In the genomic region with DNA sequence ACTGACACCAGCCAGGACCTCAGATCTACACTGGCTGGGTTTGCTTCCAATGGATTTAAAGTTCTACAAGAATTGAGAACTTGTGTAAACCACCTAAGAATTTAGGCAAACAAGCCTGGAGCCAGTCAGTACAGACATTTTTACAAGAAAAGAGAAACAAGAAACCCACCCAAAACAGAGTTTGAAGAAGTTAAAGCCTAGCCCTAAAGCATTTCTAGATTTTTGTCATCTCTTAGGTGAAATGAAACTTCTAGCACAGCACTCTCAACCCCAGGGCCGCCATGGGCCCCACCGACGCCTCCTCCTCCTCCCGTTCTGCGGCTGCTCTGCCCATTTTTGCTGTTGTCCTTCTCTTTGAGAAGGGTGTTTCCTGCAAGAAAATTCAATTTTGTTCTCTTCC, we compare ENCODE assay signal across 19 mouse cellular contexts. TPM values are rescaled to one million over a fixed set of nuclear protein-coding genes. Genes with fewer than 3 reads are reported as not detected.
"Had no signal": no experiment of that assay in that cellular context is flagged by ENCODE, and none has a peak within 500 bp of the region (broad histone marks: within the 10 kb centered on the region; RNA-seq: fewer than 3 reads in every experiment).

No protein-coding gene starts in this region.

- H3K9ac ChIP-seq: liver, embryonic 14.5 days; midbrain, embryonic 13.5 days; midbrain, embryonic 15.5 days; neural tube, embryonic 12.5 days; stomach, embryonic 15.5 days had no signal

- H3K27me3 ChIP-seq: megakaryocyte, embryonic 14.5 days; midbrain, embryonic 13.5 days; midbrain, embryonic 15.5 days; neural tube, embryonic 12.5 days; stomach, embryonic 15.5 days had no signal

- H3K36me3 ChIP-seq: midbrain, embryonic 15.5 days had no signal

- H3K4me3 ChIP-seq: megakaryocyte, embryonic 14.5 days; midbrain, embryonic 13.5 days; midbrain, embryonic 15.5 days; neural tube, embryonic 12.5 days; stomach, embryonic 15.5 days had no signal

- DNase-seq: lung, adult 2 months; lung, postnatal 36 days; right cerebral cortex, postnatal 14 days; thymus, adult 2 months; thymus, postnatal 25 days; thymus, postnatal 4 days had no signal

- H3K9me3 ChIP-seq: megakaryocyte, embryonic 14.5 days; midbrain, embryonic 13.5 days; midbrain, embryonic 15.5 days; neural tube, embryonic 12.5 days; stomach, embryonic 15.5 days had no signal

- H3K4me1 ChIP-seq: midbrain, embryonic 15.5 days; stomach, embryonic 15.5 days had no signal

- H3K27ac ChIP-seq: liver, embryonic 14.5 days; macrophage; midbrain, embryonic 13.5 days; midbrain, embryonic 15.5 days; neural tube, embryonic 12.5 days; stomach, embryonic 15.5 days; stomach, postnatal 0 days had no signal

- ATAC-seq: midbrain, embryonic 13.5 days; midbrain, embryonic 15.5 days had no signal

- H3K4me2 ChIP-seq: midbrain, embryonic 11.5 days; midbrain, embryonic 13.5 days; midbrain, embryonic 15.5 days; neural tube, embryonic 12.5 days; stomach, embryonic 15.5 days had no signal

RNA-seq across cellular contexts. Expression of gene Clec2l, which starts 28.2 kb away (rescaled TPM):
- total RNA-seq: megakaryocyte progenitor cell, adult 5-6 weeks; monocyte, adult 5-6 weeks; neutrophil, adult 5-6 weeks had no signal
- polyA plus RNA-seq: liver, embryonic 16.5 days; macrophage had no signal

RNA-seq across cellular contexts. Expression of gene Klrg2, which starts 54.0 kb away (rescaled TPM):
- total RNA-seq: monocyte, adult 5-6 weeks had no signal
